Mouse (Mus musculus): Measurements from ENCODE around the gene F7. TPM values are rescaled to one million over a fixed set of nuclear protein-coding genes. Genes with fewer than 3 reads are reported as not detected.

F7 gene
- polyA plus RNA-seq, 1 experiment from 2014 or later: 0.13 TPM

DNA sequence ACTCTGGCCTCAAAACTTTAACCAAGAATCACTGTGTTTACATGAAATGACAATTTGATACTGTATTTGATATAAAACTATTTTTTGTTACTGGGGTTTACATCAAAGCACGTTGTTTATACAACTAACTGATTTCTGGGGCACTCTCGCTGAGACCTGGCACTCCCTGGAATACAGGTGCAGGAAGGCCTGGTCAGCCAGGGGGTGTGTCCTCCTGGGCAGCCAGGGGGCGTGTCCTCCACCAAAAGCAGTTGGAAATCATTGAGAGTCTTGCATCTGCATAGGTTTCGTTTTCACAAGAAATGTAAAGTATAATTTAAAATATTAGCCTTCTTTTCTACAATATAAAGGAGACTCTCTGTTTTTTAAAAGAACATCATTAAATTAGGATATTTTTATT lies 6.3 kb upstream of the F7 start:
- H3K4me3 ChIP-seq (ENCODE audit: low read length): no peak overlapping the region
- ATAC-seq: no peak; the same call in 1 of the 2 replicates
- H3K27me3 ChIP-seq (replicated peaks; ENCODE audit: control insufficient read depth, insufficient read depth, low read length): no peaks in the 10 kb centered on the region
- no peaks in the 10 kb centered on the region for H3K36me3 ChIP-seq (ENCODE audit: control insufficient read depth, insufficient read depth, low read length)
- no peak overlapping the region for H3K9ac ChIP-seq (ENCODE audit: low read depth, low read length)
- WGBS: 45% methylated on average over 4 of the region's 4 CpGs
- H3K9me3 ChIP-seq (ENCODE audit: control insufficient read depth, low read length): no peaks in the 10 kb centered on the region
- H3K4me1 ChIP-seq (ENCODE audit: control insufficient read depth, insufficient read depth, low read length): no peaks in the 10 kb centered on the region
- H3K27ac ChIP-seq (ENCODE audit: low read length): no peak overlapping the region
- H3K4me2 ChIP-seq (ENCODE audit: low read depth, low read length): no peak overlapping the region

DNA sequence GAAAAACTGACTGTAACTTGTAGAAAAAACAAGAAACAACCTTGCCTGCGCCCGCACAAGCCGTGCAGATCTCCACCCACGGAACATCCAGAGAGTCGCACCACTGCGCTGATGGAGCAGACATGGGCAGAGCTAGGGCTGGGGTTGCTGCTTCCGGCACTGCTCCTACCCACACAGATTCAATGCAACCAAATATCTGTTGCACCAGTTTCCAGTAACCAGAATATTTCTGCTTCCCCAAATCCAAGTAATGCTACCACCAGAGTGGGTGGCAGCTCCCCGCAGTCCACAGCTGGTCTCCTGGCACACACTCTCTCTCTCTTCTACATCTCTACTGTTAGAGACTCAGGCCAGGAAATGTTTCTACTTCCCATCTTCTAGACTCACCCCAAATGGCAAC lies 4.0 kb upstream of the F7 start:
- Histone ChIP-seq H3K4me1 (ENCODE audit: control insufficient read depth, insufficient read depth, low read length) (no peaks in the 10 kb centered on the region), H3K4me3 (ENCODE audit: low read length) (no peak overlapping the region), H3K36me3 (ENCODE audit: control insufficient read depth, insufficient read depth, low read length) (no peaks in the 10 kb centered on the region), H3K27me3 (replicated peaks; ENCODE audit: control insufficient read depth, insufficient read depth, low read length) (no peaks in the 10 kb centered on the region), H3K27ac (ENCODE audit: low read length) (no peak overlapping the region), H3K9me3 (ENCODE audit: control insufficient read depth, low read length) (no peaks in the 10 kb centered on the region), H3K4me2 (ENCODE audit: low read depth, low read length) (no peak overlapping the region), H3K9ac (ENCODE audit: low read depth, low read length) (no peak overlapping the region)
- WGBS: 94% methylated on average over 8 of the region's 8 CpGs
- no peak for ATAC-seq

DNA sequence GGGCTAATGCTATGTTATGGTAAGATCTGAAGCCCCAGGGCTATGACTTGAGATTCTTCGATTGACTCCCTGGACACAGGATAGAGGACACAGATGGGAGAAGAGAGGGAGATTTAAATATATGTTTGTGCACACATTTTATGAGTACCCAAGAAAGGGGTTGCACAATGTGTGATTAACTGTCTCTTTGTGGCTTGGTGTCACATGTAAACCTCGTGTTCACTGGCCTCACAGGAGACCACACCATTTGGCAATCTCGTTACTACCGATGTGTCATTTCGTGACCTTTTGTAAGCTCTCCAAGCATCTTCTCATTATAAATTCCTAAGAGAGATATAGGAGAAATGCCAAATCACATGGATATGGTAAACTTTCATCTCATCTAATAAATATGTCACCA lies 1.8 kb downstream of the F7 start:
- Histone ChIP-seq H3K4me1 (ENCODE audit: control insufficient read depth, insufficient read depth, low read length) (no peaks in the 10 kb centered on the region), H3K9me3 (ENCODE audit: control insufficient read depth, low read length) (no peaks in the 10 kb centered on the region), H3K4me3 (ENCODE audit: low read length) (no peak overlapping the region), H3K9ac (ENCODE audit: low read depth, low read length) (no peak overlapping the region), H3K27me3 (replicated peaks; ENCODE audit: control insufficient read depth, insufficient read depth, low read length) (no peaks in the 10 kb centered on the region), H3K4me2 (ENCODE audit: low read depth, low read length) (no peak overlapping the region), H3K36me3 (ENCODE audit: control insufficient read depth, insufficient read depth, low read length) (no peaks in the 10 kb centered on the region), H3K27ac (ENCODE audit: low read length) (no peak overlapping the region)
- WGBS: 80% methylated on average over 5 of the region's 5 CpGs
- no peak for ATAC-seq

DNA sequence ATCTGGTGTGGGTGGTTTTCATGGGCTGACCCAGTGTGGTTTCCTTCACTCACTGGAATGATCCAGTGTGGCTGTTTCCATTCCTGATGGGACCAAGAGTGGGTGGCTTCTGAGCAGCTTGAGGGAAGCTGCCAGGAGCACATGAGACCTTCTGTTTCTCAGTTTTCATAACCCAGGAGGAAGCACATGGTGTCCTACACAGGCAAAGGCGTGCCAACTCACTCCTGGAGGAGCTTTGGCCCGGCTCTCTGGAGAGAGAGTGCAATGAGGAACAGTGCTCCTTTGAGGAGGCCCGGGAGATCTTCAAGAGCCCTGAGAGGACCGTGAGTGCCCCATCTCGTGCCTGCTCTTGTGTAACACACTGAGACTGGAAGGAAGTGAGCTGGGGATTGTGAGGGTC lies 2.6 kb downstream of the F7 start:
- WGBS: 60% methylated on average over 5 of the region's 5 CpGs
- Histone ChIP-seq H3K4me2 (ENCODE audit: low read depth, low read length) (no peak overlapping the region), H3K36me3 (ENCODE audit: control insufficient read depth, insufficient read depth, low read length) (no peaks in the 10 kb centered on the region), H3K9me3 (ENCODE audit: control insufficient read depth, low read length) (no peaks in the 10 kb centered on the region), H3K27me3 (replicated peaks; ENCODE audit: control insufficient read depth, insufficient read depth, low read length) (no peaks in the 10 kb centered on the region), H3K9ac (ENCODE audit: low read depth, low read length) (no peak overlapping the region), H3K4me3 (ENCODE audit: low read length) (no peak overlapping the region), H3K4me1 (ENCODE audit: control insufficient read depth, insufficient read depth, low read length) (no peaks in the 10 kb centered on the region), H3K27ac (ENCODE audit: low read length) (no peak overlapping the region)
- ATAC-seq: no peak

DNA sequence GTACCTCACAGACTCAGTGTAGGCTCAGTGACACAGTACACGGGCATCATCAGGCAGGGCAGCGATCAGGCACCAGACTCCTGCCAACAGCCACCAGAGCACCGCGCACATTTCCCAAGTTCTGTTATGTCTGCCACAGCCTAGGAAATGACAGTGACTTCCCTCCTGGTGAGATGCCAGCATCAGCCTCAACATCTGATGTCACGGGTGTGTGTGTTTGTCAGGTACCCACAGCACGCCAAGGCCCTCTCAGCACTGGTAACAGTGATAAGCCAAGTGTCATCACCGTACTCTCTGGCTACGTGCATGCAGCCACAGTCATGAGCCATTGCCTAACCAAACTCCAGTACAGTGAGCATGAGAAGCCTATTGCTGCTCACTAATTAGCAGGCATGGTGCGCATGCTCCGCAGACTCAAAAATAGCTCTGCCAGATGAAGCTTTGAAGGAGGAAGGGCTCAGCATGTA lies 10.5 kb downstream of the F7 start:
- Histone ChIP-seq H3K4me2 (ENCODE audit: low read depth, low read length) (no peak overlapping the region), H3K27me3 (replicated peaks; ENCODE audit: control insufficient read depth, insufficient read depth, low read length) (no peaks in the 10 kb centered on the region), H3K9me3 (ENCODE audit: control insufficient read depth, low read length) (no peaks in the 10 kb centered on the region), H3K4me3 (ENCODE audit: low read length) (no peak overlapping the region), H3K27ac (ENCODE audit: low read length) (no peak overlapping the region), H3K9ac (ENCODE audit: low read depth, low read length) (no peak overlapping the region), H3K4me1 (ENCODE audit: control insufficient read depth, insufficient read depth, low read length) (0 out of 2 replicates have a peak, but pooled peaks cover 3% of the 10 kb centered on the region), H3K36me3 (ENCODE audit: control insufficient read depth, insufficient read depth, low read length) (no peaks in the 10 kb centered on the region)
- ATAC-seq: no peak
- 85% methylated on average over 10 of the region's 10 CpGs for WGBS

DNA sequence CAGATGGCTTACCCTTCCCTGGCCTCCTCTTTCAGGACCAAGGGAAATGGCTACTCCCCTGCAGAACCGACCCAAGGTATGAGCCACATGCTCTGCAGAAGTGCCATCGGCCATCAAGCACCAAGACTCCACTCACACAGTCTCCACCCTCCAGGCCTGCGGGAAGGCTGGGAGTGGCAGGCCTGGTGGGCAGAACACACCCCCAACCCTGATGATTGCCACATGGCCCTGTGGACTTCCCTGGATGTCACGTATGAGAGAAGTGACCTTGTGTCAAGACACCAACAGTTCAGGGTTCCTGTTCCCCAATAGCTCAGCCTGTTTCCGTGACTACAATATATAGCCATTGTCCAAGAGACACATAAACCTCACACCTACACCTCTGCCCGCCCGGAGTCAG lies 11.2 kb downstream of the F7 start, which contains the start of gene F10:
TSS of gene F10 (plus strand) at position 294 of the 400 bp plus-strand sequence.
- H3K9ac ChIP-seq (ENCODE audit: low read depth, low read length): peak within 1 kb of the TSS; percentile 20; the same call in 1 of the 2 replicates
- WGBS: 67% methylated on average over 7 of the region's 7 CpGs
- H3K27ac ChIP-seq (ENCODE audit: low read length): no peak within 1 kb of the TSS
- H3K27me3 ChIP-seq (replicated peaks; ENCODE audit: control insufficient read depth, insufficient read depth, low read length): no peaks in the 10 kb centered on the region
- peak; percentile 69 for ATAC-seq
- H3K4me2 ChIP-seq (ENCODE audit: low read depth, low read length): 0 out of 2 replicates have a peak within 1 kb of the TSS, but pooled peaks have one; percentile 4
- H3K4me3 ChIP-seq (ENCODE audit: low read length): no peak within 1 kb of the TSS; the same call in 1 of the 2 replicates
- H3K36me3 ChIP-seq (ENCODE audit: control insufficient read depth, insufficient read depth, low read length): no peaks in the 10 kb centered on the region
- no peaks in the 10 kb centered on the region for H3K9me3 ChIP-seq (ENCODE audit: control insufficient read depth, low read length)
- 0 out of 2 replicates have a peak, but pooled peaks cover 3% of the 10 kb centered on the region for H3K4me1 ChIP-seq (ENCODE audit: control insufficient read depth, insufficient read depth, low read length)

DNA sequence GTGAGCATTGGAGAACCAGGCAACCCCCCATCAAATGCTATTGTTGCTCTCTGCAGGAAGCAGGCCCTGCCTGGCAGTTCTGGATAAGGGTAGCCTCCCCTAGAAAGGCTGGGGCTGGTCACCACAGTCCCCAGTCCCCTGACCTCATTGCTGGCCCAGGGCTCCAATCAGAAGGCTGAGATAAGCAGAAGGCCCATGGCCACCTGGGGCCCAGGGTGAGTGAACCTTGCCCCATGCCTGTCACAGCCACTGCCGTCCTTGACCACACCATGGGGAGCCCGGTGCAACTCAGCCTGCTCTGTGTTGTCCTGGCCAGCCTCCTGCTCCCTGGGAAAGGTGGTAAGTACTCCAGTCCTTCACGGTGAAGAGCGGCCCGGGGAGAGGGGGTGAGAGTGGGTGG lies 11.7 kb downstream of the F7 start:
- no peaks in the 10 kb centered on the region for H3K9me3 ChIP-seq (ENCODE audit: control insufficient read depth, low read length)
- peak overlapping the region; percentile 20; the same call in 1 of the 2 replicates for H3K9ac ChIP-seq (ENCODE audit: low read depth, low read length)
- no peak overlapping the region for H3K4me2 ChIP-seq (ENCODE audit: low read depth, low read length)
- no peaks in the 10 kb centered on the region for H3K36me3 ChIP-seq (ENCODE audit: control insufficient read depth, insufficient read depth, low read length)
- no peaks in the 10 kb centered on the region for H3K27me3 ChIP-seq (replicated peaks; ENCODE audit: control insufficient read depth, insufficient read depth, low read length)
- H3K4me3 ChIP-seq (ENCODE audit: low read length): no peak overlapping the region
- H3K4me1 ChIP-seq (ENCODE audit: control insufficient read depth, insufficient read depth, low read length): 0 out of 2 replicates have a peak, but pooled peaks cover 3% of the 10 kb centered on the region
- no peak overlapping the region for H3K27ac ChIP-seq (ENCODE audit: low read length)
- WGBS: 55% methylated on average over 5 of the region's 5 CpGs
- peak; percentile 84 for ATAC-seq

DNA sequence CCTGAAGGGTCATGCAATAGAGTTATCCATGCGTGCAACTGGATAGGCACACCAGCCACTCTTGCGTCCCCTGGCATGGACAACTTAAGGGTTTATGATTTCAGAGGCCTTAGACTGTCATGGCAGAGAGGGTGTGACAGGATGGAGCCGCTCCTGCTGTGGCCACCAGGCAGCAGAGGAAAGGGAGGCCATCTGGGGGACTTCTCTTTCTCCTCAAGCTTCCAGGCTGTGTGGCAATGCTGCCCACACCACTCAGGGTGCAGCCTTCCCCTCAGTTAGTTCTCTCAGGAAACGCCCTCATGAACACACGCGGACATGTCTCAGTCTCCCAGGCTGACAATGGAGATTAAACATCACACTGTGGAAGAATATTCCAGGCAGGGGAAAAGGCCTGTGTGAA lies 13.2 kb downstream of the F7 start:
- Histone ChIP-seq H3K4me2 (ENCODE audit: low read depth, low read length) (no peak overlapping the region), H3K4me1 (ENCODE audit: control insufficient read depth, insufficient read depth, low read length) (0 out of 2 replicates have a peak, but pooled peaks cover 3% of the 10 kb centered on the region), H3K9me3 (ENCODE audit: control insufficient read depth, low read length) (no peaks in the 10 kb centered on the region), H3K27ac (ENCODE audit: low read length) (no peak overlapping the region), H3K36me3 (ENCODE audit: control insufficient read depth, insufficient read depth, low read length) (no peaks in the 10 kb centered on the region), H3K9ac (ENCODE audit: low read depth, low read length) (no peak overlapping the region), H3K27me3 (replicated peaks; ENCODE audit: control insufficient read depth, insufficient read depth, low read length) (no peaks in the 10 kb centered on the region), H3K4me3 (ENCODE audit: low read length) (no peak overlapping the region)
- ATAC-seq: no peak
- WGBS: 80% methylated on average over 6 of the region's 6 CpGs

DNA sequence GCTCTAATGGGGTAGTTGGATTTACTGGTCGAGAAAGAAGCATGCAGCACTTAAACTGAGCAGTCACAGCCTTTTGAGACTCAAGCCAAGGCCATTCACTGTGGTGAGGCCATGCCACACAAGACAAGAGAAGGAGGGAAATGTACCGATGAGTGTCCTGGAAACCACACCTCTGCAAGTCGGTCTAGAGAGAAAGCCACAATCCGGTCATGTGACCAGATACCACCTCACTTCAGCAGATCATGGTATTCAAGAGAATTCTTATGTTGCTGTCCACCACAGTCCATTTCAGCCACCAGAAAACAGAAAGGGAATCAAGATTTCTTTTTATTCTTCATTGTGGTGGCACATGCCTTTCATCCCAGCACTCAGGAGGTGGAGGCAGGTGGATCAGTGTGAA lies 15.6 kb downstream of the F7 start:
- Histone ChIP-seq H3K4me2 (ENCODE audit: low read depth, low read length) (no peak overlapping the region), H3K9ac (ENCODE audit: low read depth, low read length) (no peak overlapping the region), H3K4me3 (ENCODE audit: low read length) (no peak overlapping the region), H3K36me3 (ENCODE audit: control insufficient read depth, insufficient read depth, low read length) (no peaks in the 10 kb centered on the region), H3K9me3 (ENCODE audit: control insufficient read depth, low read length) (no peaks in the 10 kb centered on the region), H3K27me3 (replicated peaks; ENCODE audit: control insufficient read depth, insufficient read depth, low read length) (no peaks in the 10 kb centered on the region), H3K27ac (ENCODE audit: low read length) (no peak overlapping the region), H3K4me1 (ENCODE audit: control insufficient read depth, insufficient read depth, low read length) (0 out of 2 replicates have a peak, but pooled peaks cover 3% of the 10 kb centered on the region)
- 81% methylated on average over 4 of the region's 4 CpGs for WGBS
- ATAC-seq: no peak

DNA sequence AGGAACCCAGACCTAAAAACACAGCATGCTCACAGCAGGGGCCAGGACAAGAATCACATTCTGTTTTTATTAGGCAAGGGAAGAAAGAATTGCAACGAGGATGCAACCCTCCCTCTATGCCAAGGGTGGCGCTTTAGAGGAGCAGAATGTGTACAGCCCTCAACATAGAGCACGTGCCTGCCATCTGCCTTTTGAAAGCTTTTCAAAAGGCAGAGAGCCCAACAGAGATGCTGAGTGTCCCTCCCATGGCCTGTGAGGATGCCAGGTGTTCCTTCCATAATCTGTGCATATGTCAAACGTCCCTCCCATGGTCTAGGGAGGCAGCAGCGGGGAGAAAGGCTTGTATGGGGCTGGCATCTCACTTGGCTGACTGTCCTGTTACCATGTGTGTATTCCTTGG lies 21.8 kb downstream of the F7 start:
- Histone ChIP-seq H3K9me3 (ENCODE audit: control insufficient read depth, low read length) (no peaks in the 10 kb centered on the region), H3K4me3 (ENCODE audit: low read length) (no peak overlapping the region), H3K27me3 (replicated peaks; ENCODE audit: control insufficient read depth, insufficient read depth, low read length) (no peaks in the 10 kb centered on the region), H3K4me2 (ENCODE audit: low read depth, low read length) (no peak overlapping the region), H3K27ac (ENCODE audit: low read length) (no peak overlapping the region), H3K36me3 (ENCODE audit: control insufficient read depth, insufficient read depth, low read length) (no peaks in the 10 kb centered on the region), H3K4me1 (ENCODE audit: control insufficient read depth, insufficient read depth, low read length) (no peaks in the 10 kb centered on the region), H3K9ac (ENCODE audit: low read depth, low read length) (no peak overlapping the region)
- WGBS: 60% methylated on average over 5 of the region's 5 CpGs
- no peak for ATAC-seq
